Mouse (Mus musculus) limb, embryonic 12.5 days (tissue): Measurements from ENCODE around the gene Slc39a11. TPM values are rescaled to one million over a fixed set of nuclear protein-coding genes. Genes with fewer than 3 reads are reported as not detected.

ENCODE experiments used
- ATAC-seq: fragments of 200-750 bp; cut with Nextera tagmentation; 2 replicates; pipeline ENCODE4 v1.8.0; 2017; ENCODE audit warnings: low read depth, moderate TSS enrichment; ENCODE audit not compliant: insufficient number of reproducible peaks, insufficient read depth, low FRiP score, low TSS enrichment
- H3K27ac ChIP-seq: fragments of 300-500 bp; sonication (generic); 2 replicates; pipeline ENCODE4 v1.5.1; 2016; ENCODE audit warnings: mild to moderate bottlenecking, moderate library complexity
- H3K27me3 ChIP-seq: fragments of 300-500 bp; sonication (generic); 2 replicates; pipeline ENCODE4 v1.6.1; 2016; ENCODE audit warnings: mild to moderate bottlenecking, moderate library complexity
- H3K36me3 ChIP-seq: fragments of 300-500 bp; sonication (generic); 2 replicates; pipeline ENCODE4 v1.6.1; 2016; ENCODE audit warnings: mild to moderate bottlenecking, moderate library complexity
- H3K4me1 ChIP-seq: fragments of 300-500 bp; sonication (generic); replicated peaks from 2 replicates; pipeline ENCODE4 v1.6.1; 2016
- H3K4me2 ChIP-seq: fragments of 300-500 bp; sonication (generic); 2 replicates; pipeline ENCODE4 v1.6.1; 2016; ENCODE audit warnings: mild to moderate bottlenecking, moderate library complexity
- H3K4me3 ChIP-seq: fragments of 300-500 bp; sonication (generic); replicated peaks from 2 replicates; pipeline ENCODE4 v1.5.1; 2016; ENCODE audit warnings: mild to moderate bottlenecking
- H3K9ac ChIP-seq: fragments of 300-500 bp; sonication (generic); replicated peaks from 2 replicates; pipeline ENCODE4 v1.6.1; 2016; ENCODE audit warnings: mild to moderate bottlenecking, moderate library complexity
- H3K9me3 ChIP-seq: fragments of 300-500 bp; sonication (generic); 2 replicates; pipeline ENCODE4 v1.6.1; 2016; ENCODE audit warnings: mild to moderate bottlenecking, moderate library complexity
- WGBS: fragments of 180-500 bp; shearing (Covaris S2); methylation state at CpG from one replicate; pipeline ENCODE4 v1.1.7; 2016; 5-methylcytosine and 5-hydroxymethylcytosine counted together
- polyA plus RNA-seq: library from polyadenylated mRNA; unstranded; fragments of >200 nt; fragmentation: Nextera tagmentation; extraction: Ambion mirVana; gene quantifications from 2 replicates; pipeline ENCODE4 v1.2.1, GENCODE M21; 2016

Gene Slc39a11
- polyA plus RNA-seq, 1 experiment from 2014 or later = 17.9 TPM

GRCm38 (mm10) chr11:113560150-113560549 is 89.7 kb downstream of the Slc39a11 start:
- Histone ChIP-seq H3K9ac (no peak overlapping the region), H3K27ac (no peak overlapping the region), H3K27me3 (no peaks in the 10 kb centered on the region), H3K9me3 (no peaks in the 10 kb centered on the region), H3K4me3 (no peak overlapping the region), H3K4me1 (peaks cover 10% of the 10 kb centered on the region), H3K36me3 (no peaks in the 10 kb centered on the region), H3K4me2 (no peak overlapping the region)
- ATAC-seq = no peak
- WGBS = 82% methylated on average over 4 of the region's 4 CpGs

GRCm38 (mm10) chr11:113558505-113558904 is 91.4 kb downstream of the Slc39a11 start:
- Histone ChIP-seq H3K36me3 (no peaks in the 10 kb centered on the region), H3K4me2 (no peak overlapping the region), H3K4me1 (0 out of 2 replicates have a peak, but pooled peaks cover 3% of the 10 kb centered on the region), H3K4me3 (no peak overlapping the region), H3K27ac (no peak overlapping the region), H3K9me3 (no peaks in the 10 kb centered on the region), H3K27me3 (no peaks in the 10 kb centered on the region), H3K9ac (no peak overlapping the region)
- WGBS = 88% methylated on average over 12 of the region's 12 CpGs
- no peak for ATAC-seq

DNA sequence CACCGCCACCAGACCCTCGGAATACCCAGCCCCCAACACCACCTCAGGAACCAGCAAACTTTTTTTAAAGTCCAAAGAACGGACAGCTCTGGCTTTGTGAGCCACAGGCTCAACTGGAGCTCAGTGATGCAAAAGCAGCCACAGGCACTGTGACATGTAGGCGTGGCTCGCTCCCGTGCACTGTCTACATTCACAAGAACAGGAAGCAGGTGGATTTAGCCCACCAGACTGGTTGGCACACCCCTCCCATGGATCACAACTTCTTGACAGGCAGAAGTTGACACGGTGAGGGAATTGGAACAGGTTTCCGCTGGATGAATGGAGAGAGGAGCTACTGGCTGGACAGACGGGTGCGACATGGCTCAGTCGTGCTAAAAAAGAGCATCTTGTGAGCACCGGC is 93.7 kb downstream of the Slc39a11 start:
- ATAC-seq = no peak
- 84% methylated on average over 12 of the region's 12 CpGs for WGBS
- no peak overlapping the region for H3K4me2 ChIP-seq
- no peak overlapping the region for H3K27ac ChIP-seq
- H3K9ac ChIP-seq = no peak overlapping the region
- H3K4me1 ChIP-seq = 0 out of 2 replicates have a peak, but pooled peaks cover 3% of the 10 kb centered on the region
- no peak overlapping the region for H3K4me3 ChIP-seq
- no peaks in the 10 kb centered on the region for H3K27me3 ChIP-seq
- H3K36me3 ChIP-seq = no peaks in the 10 kb centered on the region
- H3K9me3 ChIP-seq = no peaks in the 10 kb centered on the region

DNA sequence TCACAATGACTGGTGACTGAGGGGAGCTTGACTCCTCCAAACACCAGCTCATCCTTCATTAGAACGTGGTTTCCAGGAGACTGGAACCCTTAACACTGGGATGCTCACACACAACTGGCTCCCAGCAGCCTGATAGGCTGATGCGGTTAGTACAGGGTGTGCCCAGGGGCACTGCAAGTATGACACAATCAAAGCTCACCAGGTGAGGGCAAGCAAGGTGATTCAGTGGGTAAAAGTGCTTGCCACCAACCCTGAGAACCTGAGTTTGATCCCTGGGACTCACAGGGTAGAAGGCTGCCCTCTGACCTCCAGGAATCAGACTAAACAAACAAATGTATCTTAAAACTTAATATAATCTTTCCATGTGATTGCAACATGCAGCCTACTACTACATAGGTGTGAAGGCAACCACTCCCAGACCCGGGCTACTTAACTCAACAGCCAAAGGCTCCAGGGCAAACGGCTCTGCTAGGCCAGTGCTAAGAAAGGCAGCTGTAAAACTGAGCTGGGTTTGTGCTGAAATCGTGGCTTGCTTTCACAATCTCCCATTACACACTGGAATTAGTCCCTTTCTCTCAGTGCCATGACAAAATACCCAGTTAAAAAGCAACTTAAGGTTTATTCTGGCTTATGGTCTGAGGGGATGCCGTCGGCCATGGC is 95.0 kb downstream of the Slc39a11 start:
- Histone ChIP-seq H3K9me3 (no peaks in the 10 kb centered on the region), H3K27ac (no peak overlapping the region), H3K4me2 (no peak overlapping the region), H3K36me3 (no peaks in the 10 kb centered on the region), H3K4me1 (0 out of 2 replicates have a peak, but pooled peaks cover 3% of the 10 kb centered on the region), H3K27me3 (no peaks in the 10 kb centered on the region), H3K9ac (no peak overlapping the region), H3K4me3 (no peak overlapping the region)
- 78% methylated on average over 7 of the region's 7 CpGs for WGBS
- no peak for ATAC-seq

DNA sequence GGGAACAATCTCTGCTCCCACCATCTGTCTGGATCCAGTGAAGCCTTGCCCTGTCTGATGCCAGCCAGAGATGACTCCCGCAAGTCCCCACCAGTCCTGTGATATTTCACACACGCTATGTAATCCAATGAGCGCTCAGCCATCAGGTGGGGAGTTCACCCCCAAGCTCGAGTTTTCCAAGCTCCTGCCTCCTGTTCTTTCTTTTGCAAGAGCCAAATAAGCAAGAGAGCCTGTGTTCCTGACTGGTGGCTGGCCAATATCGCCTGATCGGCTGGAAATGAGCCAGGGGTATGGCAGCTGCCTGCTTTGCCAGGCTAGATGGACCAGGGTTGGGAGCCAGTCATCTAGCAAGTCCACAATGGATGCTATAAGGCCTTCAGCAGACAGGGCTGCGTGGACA is 95.7 kb downstream of the Slc39a11 start:
- H3K9ac ChIP-seq = no peak overlapping the region
- no peak overlapping the region for H3K4me2 ChIP-seq
- no peak overlapping the region for H3K4me3 ChIP-seq
- H3K27ac ChIP-seq = no peak overlapping the region
- ATAC-seq = no peak
- WGBS = 84% methylated on average over 7 of the region's 7 CpGs
- H3K27me3 ChIP-seq = no peaks in the 10 kb centered on the region
- H3K4me1 ChIP-seq = 0 out of 2 replicates have a peak, but pooled peaks cover 3% of the 10 kb centered on the region
- no peaks in the 10 kb centered on the region for H3K36me3 ChIP-seq
- H3K9me3 ChIP-seq = no peaks in the 10 kb centered on the region

DNA sequence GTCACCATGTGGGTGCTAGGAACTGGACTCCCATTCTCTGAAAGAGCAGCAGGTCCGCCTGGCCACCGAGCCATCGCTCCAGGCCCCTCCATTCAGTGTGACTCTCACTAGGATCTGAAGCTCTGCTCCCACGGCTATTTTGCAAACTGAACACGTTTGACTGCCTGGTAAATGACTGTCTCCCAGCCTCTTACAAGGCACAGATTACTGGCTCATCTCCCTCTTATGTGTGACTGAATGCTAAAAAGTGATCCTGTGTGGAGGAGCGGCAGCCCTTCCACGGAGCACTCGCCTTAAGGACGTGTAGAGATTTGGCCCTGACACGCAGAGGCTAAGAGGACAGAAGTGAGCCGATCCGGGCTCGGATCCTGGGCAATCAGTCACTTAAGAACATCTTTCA is 96.3 kb downstream of the Slc39a11 start:
- Histone ChIP-seq H3K27ac (no peak overlapping the region), H3K27me3 (no peaks in the 10 kb centered on the region), H3K9me3 (no peaks in the 10 kb centered on the region), H3K4me3 (no peak overlapping the region), H3K36me3 (no peaks in the 10 kb centered on the region), H3K4me2 (no peak overlapping the region), H3K9ac (no peak overlapping the region), H3K4me1 (0 out of 2 replicates have a peak, but pooled peaks cover 3% of the 10 kb centered on the region)
- 87% methylated on average over 13 of the region's 13 CpGs for WGBS
- no peak for ATAC-seq

DNA sequence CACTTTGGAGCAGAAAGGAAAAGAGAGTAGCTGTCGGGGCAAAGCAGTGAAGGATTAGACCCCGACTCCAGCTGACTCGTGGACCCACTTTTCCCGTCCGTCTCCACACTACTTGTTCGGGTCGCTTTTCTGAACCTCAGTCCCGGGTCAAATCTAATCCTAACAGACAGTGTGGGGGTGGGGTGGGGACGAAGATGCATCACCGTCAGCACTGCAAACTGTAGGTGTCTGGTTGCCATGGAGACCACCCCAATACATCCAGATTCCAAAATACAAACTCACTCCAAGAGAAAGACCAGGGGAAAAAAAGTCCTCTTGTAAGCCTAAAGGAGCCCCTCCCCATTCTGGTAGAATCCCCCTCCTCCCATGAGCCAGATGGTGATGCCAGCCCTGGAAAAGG is 97.3 kb downstream of the Slc39a11 start:
- H3K9me3 ChIP-seq = no peaks in the 10 kb centered on the region
- no peak overlapping the region for H3K9ac ChIP-seq
- no peak overlapping the region for H3K4me3 ChIP-seq
- H3K27ac ChIP-seq = no peak overlapping the region
- no peak overlapping the region for H3K4me2 ChIP-seq
- WGBS = 73% methylated on average over 10 of the region's 10 CpGs
- no peaks in the 10 kb centered on the region for H3K36me3 ChIP-seq
- H3K27me3 ChIP-seq = no peaks in the 10 kb centered on the region
- 0 out of 2 replicates have a peak, but pooled peaks cover 3% of the 10 kb centered on the region for H3K4me1 ChIP-seq
- ATAC-seq = no peak

DNA sequence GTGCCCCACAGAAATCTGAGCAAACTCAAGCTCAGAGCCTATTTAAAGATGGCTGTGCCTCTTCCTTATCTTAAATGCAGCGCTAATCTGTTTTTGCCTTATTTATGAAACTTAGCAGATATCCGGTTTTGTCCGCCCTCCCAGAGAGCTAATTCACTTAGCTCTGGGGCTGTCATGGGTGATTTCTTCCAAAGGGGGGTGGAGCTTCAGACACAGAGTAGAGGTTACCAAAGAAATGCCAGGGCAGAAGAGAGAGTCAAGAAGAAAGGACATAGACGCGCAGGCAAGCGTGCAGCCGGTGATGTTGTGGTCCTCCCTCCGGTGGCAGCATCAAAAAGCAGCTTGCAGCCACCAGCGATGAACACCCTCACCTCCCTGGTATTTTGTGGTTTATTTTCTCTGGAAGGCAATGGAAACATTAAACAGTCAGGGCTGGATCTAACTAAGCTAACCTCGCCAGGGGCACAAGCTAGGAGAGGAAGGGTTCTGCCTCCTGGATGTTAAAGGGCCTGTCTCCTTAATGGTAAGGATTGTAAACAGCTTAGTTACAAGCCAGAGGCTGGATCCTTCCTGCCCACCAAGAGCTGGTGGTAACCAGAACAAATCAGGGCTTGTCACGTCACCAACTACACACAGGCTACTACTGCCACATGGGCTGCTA is 103.5 kb downstream of the Slc39a11 start:
- H3K4me2 ChIP-seq = no peak overlapping the region
- no peaks in the 10 kb centered on the region for H3K27me3 ChIP-seq
- no peak overlapping the region for H3K27ac ChIP-seq
- no peak overlapping the region for H3K9ac ChIP-seq
- H3K4me3 ChIP-seq = no peak overlapping the region
- H3K9me3 ChIP-seq = 0 out of 2 replicates have a peak, but pooled peaks cover 9% of the 10 kb centered on the region
- no peaks in the 10 kb centered on the region; the same call in 1 of the 2 replicates for H3K36me3 ChIP-seq
- H3K4me1 ChIP-seq = peaks cover 2% of the 10 kb centered on the region; the same call in 1 of the 2 replicates
- WGBS = 73% methylated on average over 11 of the region's 11 CpGs
- no peak for ATAC-seq

DNA sequence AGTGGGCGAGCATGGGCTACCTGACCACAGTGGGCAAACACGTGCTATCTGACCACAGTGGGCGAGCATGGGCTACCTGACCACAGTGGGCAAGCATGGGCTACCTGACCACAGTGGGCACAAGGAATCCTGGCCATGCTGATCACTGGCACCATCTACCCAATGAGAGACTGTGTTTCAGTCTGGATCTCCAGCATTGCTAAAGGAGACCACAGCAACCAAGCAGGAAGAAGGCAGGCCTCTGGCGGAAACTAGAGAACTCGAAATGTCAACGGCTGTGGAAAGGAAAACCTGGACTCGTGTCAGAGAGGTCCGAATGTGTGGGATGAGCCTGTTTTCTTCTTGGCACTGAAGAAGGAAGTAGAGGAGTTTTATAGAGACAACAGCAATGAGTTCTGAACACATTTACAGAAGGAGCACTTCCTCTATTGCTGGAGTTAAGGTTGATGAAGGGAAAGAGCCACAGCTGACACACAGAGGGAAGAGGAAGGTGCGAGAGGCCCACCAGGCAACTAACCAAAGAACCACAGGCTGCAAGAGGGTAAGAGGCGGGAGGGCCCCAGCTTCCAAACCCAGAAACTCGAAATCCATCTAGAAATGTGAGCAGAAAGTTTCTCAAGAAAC is 105.8 kb downstream of the Slc39a11 start:
- H3K4me2 ChIP-seq = no peak overlapping the region
- no peaks in the 10 kb centered on the region for H3K27me3 ChIP-seq
- no peak overlapping the region for H3K27ac ChIP-seq
- peaks cover 7% of the 10 kb centered on the region for H3K4me1 ChIP-seq
- H3K4me3 ChIP-seq = no peak overlapping the region
- H3K9me3 ChIP-seq = 0 out of 2 replicates have a peak, but pooled peaks cover 9% of the 10 kb centered on the region
- H3K9ac ChIP-seq = no peak overlapping the region
- no peaks in the 10 kb centered on the region; the same call in 1 of the 2 replicates for H3K36me3 ChIP-seq
- WGBS = 89% methylated on average over 11 of the region's 11 CpGs
- ATAC-seq = no peak

DNA sequence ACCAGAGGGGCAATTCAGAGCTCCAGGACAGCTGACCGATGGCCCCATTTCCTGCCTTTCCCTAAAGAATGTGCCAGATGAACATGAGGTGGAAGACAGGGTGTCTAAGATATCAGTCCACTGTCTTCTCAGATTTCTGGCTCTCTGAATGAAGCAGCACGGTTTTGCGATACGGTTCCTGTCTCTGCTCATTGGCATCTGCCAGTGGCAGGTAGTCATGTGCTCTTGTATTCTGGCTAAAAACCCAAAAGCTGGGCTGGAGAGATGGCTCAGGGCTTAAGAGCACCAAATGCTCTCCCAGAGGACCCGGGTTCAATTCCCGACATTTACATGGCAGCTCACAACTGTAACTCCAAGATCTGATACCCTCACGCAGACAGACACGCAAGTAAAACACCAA is 108.8 kb downstream of the Slc39a11 start:
- H3K27me3 ChIP-seq = no peaks in the 10 kb centered on the region
- H3K9ac ChIP-seq = no peak overlapping the region
- ATAC-seq = no peak
- H3K4me1 ChIP-seq = peaks cover 4% of the 10 kb centered on the region
- H3K4me3 ChIP-seq = no peak overlapping the region
- H3K4me2 ChIP-seq = no peak overlapping the region
- 0 out of 2 replicates have a peak, but pooled peaks cover 9% of the 10 kb centered on the region for H3K9me3 ChIP-seq
- WGBS = 95% methylated on average over 8 of the region's 8 CpGs
- no peak overlapping the region for H3K27ac ChIP-seq
- no peaks in the 10 kb centered on the region; the same call in 1 of the 2 replicates for H3K36me3 ChIP-seq

GRCm38 (mm10) chr11:113539502-113540209 is 110.2 kb downstream of the Slc39a11 start:
- Histone ChIP-seq H3K27ac (no peak overlapping the region), H3K36me3 (no peaks in the 10 kb centered on the region; the same call in 1 of the 2 replicates), H3K9me3 (0 out of 2 replicates have a peak, but pooled peaks cover 9% of the 10 kb centered on the region), H3K4me2 (no peak overlapping the region), H3K4me1 (peaks cover 4% of the 10 kb centered on the region), H3K4me3 (no peak overlapping the region), H3K27me3 (no peaks in the 10 kb centered on the region), H3K9ac (no peak overlapping the region)
- no peak for ATAC-seq
- 44% methylated on average over 15 of the region's 15 CpGs for WGBS
